Mouse (Mus musculus): ENCODE results near the gene Nfkbie.

The Nfkbie gene

GRCm38 (mm10) chr17:45544001-45544872 lies 11.3 kb upstream of the Nfkbie start:
- DNase-seq, result no peak

DNA sequence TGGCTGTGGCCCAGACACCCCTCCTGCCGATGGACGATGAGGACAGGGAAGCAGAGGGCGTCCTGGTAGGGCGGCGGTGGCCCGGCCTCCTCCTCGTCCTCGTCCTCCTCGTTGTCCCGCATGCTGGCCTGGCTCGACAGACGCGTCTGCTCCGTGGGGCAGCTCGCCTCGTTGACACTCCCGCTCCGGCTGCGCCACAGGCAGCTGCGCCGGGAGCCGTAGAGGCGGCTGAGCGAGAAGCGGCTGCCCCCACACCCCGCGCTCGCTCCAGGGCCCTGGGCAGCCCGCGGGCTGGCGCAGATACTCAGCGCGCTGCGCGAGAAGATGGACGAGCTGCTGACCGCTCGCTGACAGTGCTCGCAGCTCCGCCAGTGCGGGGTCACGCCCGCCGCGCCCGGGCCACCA lies 10.6 kb upstream of the Nfkbie start:
- no peak for DNase-seq

GRCm38 (mm10) chr17:45545278-45545961 lies 10.1 kb upstream of the Nfkbie start:
- DNase-seq, result no peak

GRCm38 (mm10) chr17:45546941-45547340 lies 8.6 kb upstream of the Nfkbie start:
- DNase-seq, result no peak

DNA sequence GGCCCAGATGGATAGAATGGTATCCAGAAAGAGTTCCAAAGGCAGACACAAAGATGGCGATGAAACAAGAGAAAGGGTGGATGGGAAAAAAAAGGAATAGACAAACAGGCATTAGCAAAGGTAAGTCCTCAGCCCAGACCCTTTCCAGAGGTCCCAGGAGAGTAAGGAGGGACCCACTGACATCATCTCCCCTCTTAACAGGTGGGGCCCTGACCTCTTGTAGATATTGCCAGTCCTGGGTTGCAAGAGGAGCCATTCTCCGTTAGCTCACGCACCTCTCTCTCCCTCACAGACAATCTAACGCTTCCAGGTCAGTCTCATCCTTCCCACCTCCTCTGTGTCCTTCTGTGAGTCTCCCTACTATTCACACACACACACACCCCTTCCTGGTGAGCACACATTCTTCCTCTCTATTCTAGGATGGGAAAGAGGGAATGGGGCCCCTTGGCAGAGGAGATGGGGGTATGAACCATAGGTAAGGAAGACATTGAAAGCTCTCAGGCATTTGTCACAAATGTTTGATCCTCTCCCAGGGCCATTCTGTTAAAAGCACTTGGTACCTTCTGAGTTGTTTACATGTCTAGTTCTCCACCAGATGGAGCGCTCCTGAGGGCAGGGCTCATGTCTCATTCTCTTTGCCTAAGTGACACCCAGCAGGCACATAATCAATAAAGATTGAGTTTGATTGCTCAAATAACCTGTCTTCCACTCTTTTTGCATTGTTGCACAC lies 7.9 kb upstream of the Nfkbie start:
- no peak for DNase-seq

DNA sequence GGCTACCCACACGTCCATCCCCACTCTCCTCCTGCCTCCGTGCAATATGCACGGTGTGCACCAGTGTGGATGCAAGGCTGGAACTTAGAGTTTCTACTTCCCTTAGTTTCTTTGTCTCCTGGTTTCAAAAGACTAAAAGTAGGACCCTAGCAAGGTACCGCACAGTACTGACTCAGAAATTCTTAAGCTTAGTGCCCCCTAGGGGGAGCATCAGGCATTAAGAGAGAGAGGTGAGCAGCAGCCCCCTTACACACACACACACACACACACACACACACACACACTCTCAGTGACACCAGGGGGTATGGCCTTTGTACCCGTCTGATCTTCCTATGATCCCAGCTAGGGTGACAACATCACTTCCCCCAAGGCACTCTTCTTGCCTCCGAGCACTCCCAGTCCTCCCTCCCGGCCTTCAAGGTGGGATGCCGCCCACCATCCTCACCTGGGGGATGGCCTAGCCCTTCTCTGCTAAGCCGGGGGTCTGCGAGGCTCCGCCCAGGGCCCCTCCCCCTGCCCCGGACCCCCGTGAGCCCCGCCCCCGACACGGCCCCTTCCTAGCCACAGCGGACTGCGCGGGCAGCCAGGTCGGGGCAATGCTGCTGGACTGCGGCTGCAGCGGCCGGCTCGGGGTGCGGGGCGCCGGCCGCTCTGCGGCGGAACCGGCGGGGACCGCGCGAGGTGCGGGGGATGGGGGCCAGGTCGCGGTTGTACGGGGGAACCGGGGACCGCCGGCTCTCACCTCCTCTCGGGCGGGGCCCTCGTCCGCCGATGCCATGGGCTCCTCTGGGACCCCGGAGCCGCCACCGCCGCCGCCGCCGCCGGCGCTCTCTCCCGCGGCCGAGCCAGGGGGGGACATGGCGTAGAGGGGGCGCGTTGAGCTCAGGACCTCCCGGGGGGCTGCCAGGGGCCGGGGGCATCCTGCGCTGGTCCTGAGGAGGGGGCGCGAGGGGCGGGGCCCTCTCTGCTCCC lies 6.7 kb upstream of the Nfkbie start:
- DNase-seq, result peak in 1 of 2 experiments; percentile 37

- DNase-seq, result no peak
Observed at GRCm38 (mm10) chr17:45549617-45550181, 5.8 kb upstream of the Nfkbie start, which contains the start of gene Tmem151b. Gene Tmem151b (minus strand): TSS chr17:45549677.

DNA sequence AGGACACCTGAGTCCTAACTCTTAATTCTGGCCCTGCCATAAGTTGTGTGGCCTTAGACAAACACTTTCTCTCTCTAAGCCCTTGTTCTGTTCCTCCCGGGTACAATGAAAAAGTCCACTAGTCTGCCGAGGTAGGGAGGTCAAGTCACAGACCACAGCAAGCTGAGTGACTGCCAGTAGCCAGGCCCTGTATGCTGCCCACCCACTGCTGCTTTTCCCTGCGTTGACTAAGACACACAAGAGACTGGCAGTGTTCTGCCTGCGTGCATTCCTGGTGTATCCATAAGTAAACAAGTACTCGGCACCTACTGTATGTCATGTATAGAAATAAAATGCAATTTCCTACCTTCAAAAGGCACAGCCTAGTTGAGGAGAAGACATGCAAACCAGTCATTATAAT lies 5.2 kb upstream of the Nfkbie start:
- no peak for DNase-seq

DNA sequence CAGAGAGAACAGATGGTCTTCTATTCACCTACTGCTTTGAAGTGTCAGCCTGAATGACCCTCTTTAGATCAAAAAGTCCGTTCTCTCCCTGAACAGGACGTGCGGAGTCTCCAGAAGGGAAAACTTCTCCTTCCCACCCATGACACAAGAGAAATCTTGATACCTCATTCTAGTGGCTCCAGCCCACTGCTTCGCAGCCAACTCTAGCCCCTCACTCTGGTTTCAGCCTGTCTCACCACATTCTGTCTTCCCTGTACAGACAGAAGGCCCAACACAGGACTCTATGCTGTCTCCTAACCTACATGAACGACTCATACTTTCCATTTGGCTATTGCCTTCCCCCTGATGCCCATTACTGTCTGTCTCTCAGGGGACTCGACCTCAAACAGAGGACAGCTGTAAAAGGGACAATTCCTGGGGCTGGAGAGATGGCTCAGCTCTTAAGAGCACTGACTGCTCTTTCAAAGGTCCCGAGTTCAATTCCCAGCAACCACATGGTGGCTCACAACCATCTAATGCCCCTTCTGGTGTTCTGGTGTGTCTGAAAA lies 4.2 kb upstream of the Nfkbie start:
- no peak for DNase-seq

DNA sequence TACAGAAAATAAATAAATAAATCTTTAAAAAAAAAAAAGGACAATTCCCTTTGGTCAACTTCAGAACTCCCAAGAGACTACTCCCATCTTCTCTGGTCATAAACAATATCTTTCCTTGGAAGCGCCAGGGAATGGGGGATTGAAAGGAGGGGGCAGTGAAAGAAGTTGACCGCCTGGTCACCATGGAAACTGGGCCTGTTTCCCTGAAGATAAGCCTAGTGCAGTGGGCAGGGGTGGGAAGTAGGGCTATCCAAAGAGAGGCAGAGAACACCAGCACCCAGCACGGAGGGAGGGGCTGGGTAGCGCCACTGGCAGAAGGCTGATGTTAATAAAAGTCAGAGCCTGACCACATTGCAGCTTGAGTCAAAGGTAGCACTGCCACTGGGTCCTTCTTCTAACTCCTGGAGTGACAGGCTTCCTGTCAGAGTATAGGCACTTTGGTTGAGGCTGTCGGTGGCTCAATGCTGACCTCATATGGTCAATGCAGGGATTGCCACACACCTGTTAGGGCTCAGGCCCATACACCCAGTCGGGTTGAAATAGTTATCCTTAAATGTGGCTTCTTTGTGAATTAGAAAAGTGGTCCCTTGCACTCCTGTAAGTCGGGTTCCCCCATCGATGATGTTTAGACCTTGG lies 3.6 kb upstream of the Nfkbie start:
- DNase-seq, result peak; percentile 66 to 72

DNA sequence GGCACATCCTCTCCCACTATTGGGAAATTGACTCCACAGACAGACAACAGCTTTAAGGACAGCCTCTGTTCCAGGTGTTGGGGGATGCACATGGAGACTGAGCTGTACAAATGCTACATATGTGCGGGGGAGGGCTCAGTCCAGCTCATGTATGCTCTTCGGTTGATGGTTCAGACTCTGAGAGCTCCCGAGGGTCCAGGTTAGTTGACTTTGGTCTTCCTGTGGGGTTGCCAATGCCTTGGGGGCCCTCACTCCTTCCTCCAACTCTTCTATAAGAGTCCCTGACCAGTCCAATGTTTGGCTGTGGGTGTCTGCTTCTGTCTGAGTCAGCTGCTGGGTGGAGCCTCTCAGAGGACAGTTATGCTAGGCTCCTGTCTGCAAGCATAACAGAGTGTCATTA lies 2.4 kb upstream of the Nfkbie start:
- no peak for DNase-seq

DNA sequence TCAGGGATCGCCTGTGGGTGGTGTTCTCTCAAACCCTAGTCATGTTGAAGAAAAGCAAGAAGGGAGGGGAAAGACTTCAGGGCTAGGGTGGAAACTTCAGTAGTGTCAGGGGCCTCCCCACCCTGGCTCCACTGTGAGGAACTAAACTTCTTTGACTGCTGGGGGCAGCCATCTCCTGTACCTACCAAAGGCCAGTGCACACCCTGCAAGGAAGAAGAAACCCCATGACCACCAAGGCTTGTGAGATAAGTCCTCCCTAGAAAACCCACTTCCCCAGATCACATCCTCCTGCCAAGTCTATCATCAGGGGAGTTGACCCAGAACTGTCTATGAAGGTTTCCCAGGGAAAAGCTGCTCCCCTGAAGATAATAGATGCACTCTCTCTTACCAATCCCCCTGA lies 1.1 kb upstream of the Nfkbie start:
- no peak for DNase-seq

- DNase-seq, result peak in 1 of 2 experiments; percentile 38
Observed at GRCm38 (mm10) chr17:45556107-45556489, 595 bp downstream of the Nfkbie start.

GRCm38 (mm10) chr17:45556514-45557245 lies 1.2 kb downstream of the Nfkbie start:
- DNase-seq, result peak in 1 of 2 experiments; percentile 35

GRCm38 (mm10) chr17:45557246-45557824 lies 1.8 kb downstream of the Nfkbie start:
- peak in 1 of 2 experiments; percentile 42 for DNase-seq

GRCm38 (mm10) chr17:45557998-45558862 lies 2.7 kb downstream of the Nfkbie start:
- DNase-seq, result peak in 1 of 2 experiments; percentile 65

DNA sequence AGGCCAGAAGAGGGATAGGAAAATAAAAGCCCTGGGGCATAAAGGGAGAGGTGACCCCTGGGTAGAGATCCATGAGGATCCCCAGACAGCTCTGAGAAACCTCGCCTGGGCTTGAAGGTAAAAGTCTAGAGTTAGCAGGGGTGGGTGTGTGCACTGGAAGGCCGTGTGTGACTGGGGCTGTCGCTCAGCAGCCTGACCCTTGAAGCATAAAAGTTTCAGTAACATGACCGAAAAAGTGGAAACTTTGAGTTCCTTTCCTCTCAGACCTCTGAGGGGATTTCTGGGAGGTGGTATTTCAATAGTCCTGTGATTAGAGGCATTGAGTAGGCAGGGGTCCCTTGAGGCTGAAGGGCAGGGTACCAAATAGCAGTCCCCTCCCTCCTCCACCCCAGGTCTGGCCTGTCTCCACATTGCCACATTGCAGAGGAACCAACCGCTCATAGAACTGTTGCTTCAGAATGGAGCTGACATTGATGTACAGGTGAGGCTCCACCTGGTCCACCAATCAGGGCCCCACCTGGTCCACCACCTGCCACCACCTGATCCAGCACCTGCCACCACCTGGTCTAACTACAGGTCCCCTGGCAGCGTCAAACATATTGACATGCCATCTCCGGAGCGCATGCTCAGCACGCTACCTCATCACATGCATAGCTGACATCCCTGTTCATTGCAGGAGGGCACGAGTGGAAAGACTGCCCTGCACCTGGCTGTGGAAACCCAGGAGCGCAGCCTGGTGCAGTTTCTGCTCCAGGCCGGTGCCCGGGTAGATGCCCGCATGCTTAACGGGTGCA lies 4.4 kb downstream of the Nfkbie start:
- no peak for DNase-seq

DNA sequence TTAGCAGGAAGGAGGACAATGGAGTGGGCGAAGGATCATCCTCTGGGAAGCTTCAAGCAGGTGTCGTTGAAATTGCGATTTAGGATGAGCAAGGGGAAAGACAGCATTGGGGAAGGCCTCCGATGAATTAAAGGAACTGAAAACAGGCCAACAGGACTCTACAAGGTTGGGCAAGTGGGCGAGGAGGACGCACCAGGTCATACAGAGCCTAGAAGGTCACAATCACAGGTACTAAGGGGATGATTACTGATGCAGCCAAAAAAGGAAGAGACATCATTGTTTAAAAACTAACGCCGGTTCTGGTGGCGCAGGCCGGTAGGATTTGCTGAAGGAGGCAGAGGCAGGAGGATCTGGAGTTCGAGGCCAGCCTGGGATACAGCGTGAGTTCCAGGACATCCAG lies 7.7 kb downstream of the Nfkbie start:
- DNase-seq, result no peak

Data from thymus, adult 18-20 months (tissue).